Comparison of ENCODE assay signal across 17 mouse cellular contexts in the genomic region with DNA sequence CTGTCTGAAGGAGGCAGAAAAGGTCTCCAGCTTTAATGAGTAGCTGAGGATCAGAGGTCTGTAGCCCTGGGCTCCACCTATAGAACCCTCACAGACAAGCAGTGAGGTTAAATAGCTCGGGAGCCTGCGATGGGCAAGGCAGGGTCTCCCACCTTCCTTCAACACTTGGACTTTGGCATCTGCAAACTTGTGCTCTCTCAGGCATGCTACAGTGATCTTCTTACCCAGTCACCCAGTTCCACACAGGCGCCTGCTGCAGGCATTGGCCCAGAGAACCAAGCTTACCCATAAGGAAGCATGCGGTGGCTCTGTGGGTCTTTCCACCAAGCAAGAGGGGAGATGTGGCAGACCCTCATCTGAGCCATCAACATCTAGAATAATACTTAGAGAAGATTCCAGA. TPM values are rescaled to one million over a fixed set of nuclear protein-coding genes. Genes with fewer than 3 reads are reported as not detected.
"Had no signal": no experiment of that assay in that cellular context is flagged by ENCODE, and none has a peak within 500 bp of the region (broad histone marks: within the 10 kb centered on the region; RNA-seq: fewer than 3 reads in every experiment).

No protein-coding gene starts in this region.

- H3K27ac ChIP-seq: hindbrain, postnatal 0 days; layer of hippocampus, adult 2 months; liver, embryonic 13.5 days; midbrain, embryonic 12.5 days; stomach, postnatal 0 days had no signal

- ATAC-seq: hindbrain, postnatal 0 days; inflammation-experienced regulatory T-cells, adult 6 months; intestine, embryonic 16.5 days; midbrain, embryonic 16.5 days had no signal

- H3K36me3 ChIP-seq: liver, embryonic 13.5 days; midbrain, embryonic 12.5 days had no signal

- H3K9me3 ChIP-seq: liver, embryonic 13.5 days; midbrain, embryonic 12.5 days had no signal

- H3K9ac ChIP-seq: liver, embryonic 13.5 days; midbrain, embryonic 12.5 days had no signal

- DNase-seq: layer of hippocampus, adult 9-11 months; liver, embryonic 13.5 days; lung, adult 2 months; lung, postnatal 14 days; lung, postnatal 4 days; right cerebral cortex, postnatal 14 days; right cerebral cortex, postnatal 4 days; thymus, postnatal 25 days had no signal

- H3K4me2 ChIP-seq: liver, embryonic 13.5 days; midbrain, embryonic 12.5 days had no signal

- H3K27me3 ChIP-seq: liver, embryonic 13.5 days had no signal

- H3K4me3 ChIP-seq: layer of hippocampus, adult 2 months; liver, embryonic 13.5 days; midbrain, embryonic 12.5 days; myocyte had no signal

RNA-seq across cellular contexts. Expression of a gene that starts 43.0 kb away (rescaled TPM):
- polyA plus RNA-seq: inflammation-experienced regulatory T-cells, adult 6 months; myocyte; thymus, postnatal 0 days had no signal
